Mouse (Mus musculus) C2C12 (cell line): ENCODE results near the gene Tigit.

Experiments
- CEBPB ChIP-seq: IDR thresholded peaks from one replicate; pipeline ENCODE4 v1.6.1; 2011; ENCODE audit warnings: low read depth, mild to moderate bottlenecking, control low read depth, moderate library complexity
- CTCF ChIP-seq: IDR thresholded peaks from one replicate; pipeline ENCODE4 v1.5.1; 2011; ENCODE audit not compliant: control insufficient read depth, insufficient read depth, insufficient read length
- MAX ChIP-seq: IDR thresholded peaks from one replicate; pipeline ENCODE4 v1.6.1; 2011; ENCODE audit warnings: mild to moderate bottlenecking, control low read depth
- MYOD1 ChIP-seq: IDR thresholded peaks from one replicate; pipeline ENCODE4 v1.6.1; 2011; ENCODE audit warnings: low read depth; ENCODE audit not compliant: control insufficient read depth, insufficient read length
- MYOG ChIP-seq: IDR thresholded peaks from one replicate; pipeline ENCODE4 v1.6.1; 2011; ENCODE audit not compliant: control insufficient read depth, insufficient read length; ENCODE audit errors: extremely low read depth
- USF1 ChIP-seq: IDR thresholded peaks from one replicate; pipeline ENCODE4 v1.6.1; 2011; ENCODE audit warnings: low read depth, mild to moderate bottlenecking, control low read depth, moderate library complexity

DNA sequence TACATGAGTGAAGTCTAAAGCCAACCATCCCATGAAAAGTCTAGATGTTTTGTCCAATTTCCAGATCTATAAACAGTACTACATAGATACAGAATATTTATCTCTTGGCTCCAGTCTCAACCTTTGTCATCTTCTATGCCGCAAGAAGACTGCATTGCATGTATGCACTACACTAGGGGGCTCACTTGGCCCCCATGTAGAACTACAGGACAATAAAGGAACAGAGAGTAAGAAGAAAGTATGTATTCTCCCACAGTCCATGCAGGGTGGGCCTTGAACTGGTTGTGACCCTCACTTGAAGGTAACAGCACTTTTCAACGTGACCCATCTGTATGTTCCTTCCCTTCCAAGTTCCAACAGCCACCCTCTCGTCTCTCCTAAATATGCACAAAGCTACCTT is 9.7 kb downstream of the Tigit start:
- TF ChIP-seq CTCF, result no peak
- TF ChIP-seq MAX, result no peak
- TF ChIP-seq MYOG, result no peak
- no peak for TF ChIP-seq MYOD1
- no peak for TF ChIP-seq CEBPB
- no peak for TF ChIP-seq USF1
